Mouse (Mus musculus) thymus, postnatal 4 days (tissue): ENCODE data around the gene Aamp.

ENCODE experiments used
- DNase-seq: peaks from one replicate; pipeline ENCODE4 v3.0.0; 2021

The Aamp gene

GRCm38 (mm10) chr1:74235938-74236589, 48.5 kb downstream of the Aamp start, which contains the start of gene Arpc2:
Arpc2 (plus strand) TSS chr1:74236084.
- DNase-seq: peak; percentile 98

GRCm38 (mm10) chr1:74230992-74231391, 53.5 kb downstream of the Aamp start:
- no peak for DNase-seq

GRCm38 (mm10) chr1:74229942-74230341, 54.6 kb downstream of the Aamp start:
- DNase-seq: no peak
